Mouse (Mus musculus): ENCODE data around the gene Sned1.

DNA sequence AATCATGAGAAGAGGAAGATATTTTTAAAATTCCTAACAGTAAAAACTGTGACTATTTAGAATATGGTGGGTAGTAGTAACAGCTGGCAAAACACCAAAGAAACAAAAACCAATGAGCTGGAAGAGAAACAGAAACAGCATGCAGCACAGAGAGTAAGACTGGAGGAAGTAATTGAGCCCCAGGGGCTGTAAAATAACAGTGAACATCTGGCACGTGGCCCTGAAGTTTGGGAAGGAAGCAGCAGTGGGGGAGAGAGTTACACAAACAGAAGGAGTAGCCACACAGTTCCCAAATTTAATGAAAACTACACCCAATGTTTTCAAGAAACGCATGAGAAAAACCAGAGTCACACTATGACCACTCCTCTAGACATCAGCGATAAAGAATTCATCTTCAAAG lies 31.6 kb downstream of the Sned1 start:
- TF ChIP-seq GATA1 (IDR thresholded peaks at IDR 0.05; ENCODE audit: borderline replicate concordance, low read length), result no peak
- no peak for TF ChIP-seq FLI1 (IDR thresholded peaks at IDR 0.05; ENCODE audit: low read length)
